Mouse (Mus musculus) heart, postnatal 4 days (tissue): ENCODE measurements around the gene Atg10. TPM values are rescaled to one million over a fixed set of nuclear protein-coding genes. Genes with fewer than 3 reads are reported as not detected.

ENCODE experiments used
- DNase-seq: peaks from one replicate; pipeline ENCODE4 v3.0.0; 2021
- total RNA-seq, 2 experiments: library from RNA; stranded (reverse); gene quantifications; 2 replicates each; pipeline ENCODE4 v1.2.3; 2021

The Atg10 gene
- total RNA-seq, 2 experiments from 2014 or later, result 22.1 to 25.6 TPM

DNA sequence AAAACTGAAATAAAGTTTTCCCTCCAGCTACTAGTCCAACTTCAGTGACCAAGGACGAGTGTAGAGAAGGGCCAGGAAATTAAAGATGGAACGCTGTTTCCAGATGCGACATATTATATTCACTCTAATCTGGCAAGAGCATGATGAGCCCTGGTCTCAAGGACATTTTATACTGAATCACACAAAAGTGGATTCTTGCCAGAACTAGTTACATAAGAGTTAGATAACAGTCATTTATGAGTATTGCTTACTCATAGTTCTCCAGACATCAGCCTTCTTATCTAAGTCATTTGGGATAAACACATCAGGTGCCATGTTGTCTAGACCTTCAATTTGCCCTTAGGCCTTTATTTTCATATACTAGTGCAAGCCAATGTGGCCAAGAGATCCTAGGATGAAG lies 108.9 kb downstream of the Atg10 start:
- DNase-seq, result no peak

DNA sequence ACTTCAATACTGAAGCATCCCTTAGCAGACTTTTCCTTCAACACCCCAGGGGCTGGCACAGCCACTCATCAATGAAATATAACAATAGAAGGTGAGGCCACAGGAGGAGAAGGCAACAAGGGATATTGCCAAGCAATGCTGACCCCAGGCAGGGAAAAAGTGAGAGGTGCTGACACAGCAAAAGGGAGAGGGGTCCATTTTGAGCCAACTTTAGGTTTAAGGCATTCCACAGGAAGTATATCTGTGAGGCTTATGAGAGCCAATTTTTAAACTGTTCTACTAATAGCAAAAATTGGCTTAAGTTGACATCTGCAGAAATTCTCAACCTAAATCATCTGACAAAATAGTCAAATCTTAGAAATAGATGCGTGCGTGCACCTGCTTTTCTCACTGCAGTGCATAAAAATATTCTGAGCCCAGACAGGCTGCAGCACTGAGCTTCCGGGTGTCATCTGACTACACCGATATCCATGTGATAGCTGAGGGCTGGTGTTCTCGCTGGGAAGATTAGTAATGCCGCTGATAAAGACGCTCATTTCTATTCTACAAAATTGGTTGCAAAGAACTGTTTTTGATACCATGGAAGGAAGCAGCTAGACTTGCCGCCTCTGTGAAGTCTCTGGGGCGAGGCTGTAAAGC lies 116.3 kb downstream of the Atg10 start:
- no peak for DNase-seq

DNA sequence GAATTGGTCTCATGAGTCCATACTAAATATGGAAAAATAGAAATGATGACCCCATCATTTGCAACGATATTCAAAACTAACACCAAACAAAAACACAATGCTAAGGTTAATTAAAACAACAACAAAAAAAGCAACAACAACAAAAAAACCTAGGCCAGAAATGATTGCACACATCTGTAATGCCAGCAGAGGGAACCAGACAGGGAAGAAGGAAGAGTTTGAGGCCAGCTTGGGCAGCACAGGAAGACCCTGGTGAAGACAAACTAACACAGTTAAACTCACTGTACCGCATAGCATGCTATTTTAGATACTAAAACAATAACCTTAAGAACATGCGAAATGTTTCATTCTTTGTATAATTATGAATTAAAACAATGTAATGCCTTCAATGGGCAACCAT lies 121.5 kb downstream of the Atg10 start:
- no peak for DNase-seq

DNA sequence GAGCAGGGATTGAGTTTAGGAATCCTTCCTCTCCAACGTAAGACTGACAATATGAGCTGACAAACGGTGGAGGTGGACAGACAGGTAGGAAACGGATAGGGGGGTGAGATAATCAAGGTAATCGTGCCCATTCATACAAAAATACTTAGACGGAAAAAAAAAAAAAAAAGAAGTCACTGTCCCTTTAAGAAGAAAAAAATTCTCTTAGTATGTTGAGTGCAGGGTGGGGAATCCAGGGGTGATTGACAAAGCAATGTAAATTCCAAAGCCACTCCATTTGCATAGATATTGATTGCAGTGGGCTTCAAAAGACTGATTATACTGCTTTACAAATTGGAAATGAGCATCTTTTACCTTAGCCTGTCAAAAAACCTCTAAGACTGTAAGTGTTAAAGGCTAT lies 123.4 kb downstream of the Atg10 start:
- DNase-seq, result no peak

DNA sequence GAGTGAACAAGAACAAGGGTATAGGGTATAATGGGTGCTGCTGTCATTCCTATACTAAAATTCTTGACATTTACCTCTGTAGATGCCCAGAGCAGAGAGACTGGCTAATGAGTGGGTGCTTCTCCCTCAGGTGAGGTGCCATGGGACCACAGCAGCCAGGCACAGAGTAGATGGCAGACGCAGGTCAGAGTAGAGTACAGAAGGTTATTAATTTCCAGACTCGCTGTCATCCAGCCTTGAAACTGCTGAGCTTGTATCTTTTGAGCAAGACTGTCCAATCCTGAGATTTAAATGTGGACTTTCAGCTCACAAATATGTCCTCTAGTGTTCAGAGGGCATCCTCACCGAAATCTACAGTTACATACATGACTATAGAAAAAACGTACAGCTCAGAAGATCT lies 128.9 kb downstream of the Atg10 start:
- DNase-seq, result no peak

DNA sequence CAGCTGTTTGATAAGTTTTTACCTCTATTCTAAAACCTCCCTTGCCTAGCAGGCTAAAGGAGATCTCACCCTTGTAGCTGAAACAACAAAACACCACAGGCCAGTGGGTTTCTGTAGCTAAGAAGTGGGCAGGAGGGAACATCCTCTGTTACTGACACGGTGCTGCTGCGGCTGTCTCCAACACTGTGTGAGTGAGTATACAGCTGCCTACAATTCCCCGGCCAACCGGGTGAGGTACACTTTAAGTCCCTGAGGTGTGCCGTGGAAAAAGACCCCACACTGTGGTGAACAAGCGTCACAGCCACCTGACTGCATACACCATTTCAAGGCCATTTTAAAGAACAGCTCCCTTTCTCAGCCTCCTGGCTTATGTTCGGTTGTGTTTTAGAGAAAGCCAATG lies 129.6 kb downstream of the Atg10 start:
- DNase-seq, result no peak

DNA sequence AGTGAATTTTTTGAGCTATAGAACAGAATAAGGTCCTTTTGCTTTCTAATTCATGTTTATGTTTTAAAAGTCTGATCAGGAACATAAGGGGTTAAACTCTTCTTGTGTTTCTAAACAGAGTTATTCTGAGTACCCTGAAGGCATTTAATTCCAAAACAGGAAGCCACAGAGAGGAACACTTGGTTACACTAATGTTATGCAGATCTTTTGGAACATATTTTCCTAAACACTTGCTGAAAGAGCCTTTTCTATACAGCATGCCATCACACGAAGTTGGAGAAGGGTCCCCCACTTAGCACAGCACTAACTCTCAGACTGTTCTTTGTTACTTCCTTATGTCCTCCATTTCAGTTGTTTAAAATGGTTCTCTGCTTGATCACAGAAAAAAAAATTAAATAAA lies 130.2 kb downstream of the Atg10 start:
- DNase-seq, result no peak

DNA sequence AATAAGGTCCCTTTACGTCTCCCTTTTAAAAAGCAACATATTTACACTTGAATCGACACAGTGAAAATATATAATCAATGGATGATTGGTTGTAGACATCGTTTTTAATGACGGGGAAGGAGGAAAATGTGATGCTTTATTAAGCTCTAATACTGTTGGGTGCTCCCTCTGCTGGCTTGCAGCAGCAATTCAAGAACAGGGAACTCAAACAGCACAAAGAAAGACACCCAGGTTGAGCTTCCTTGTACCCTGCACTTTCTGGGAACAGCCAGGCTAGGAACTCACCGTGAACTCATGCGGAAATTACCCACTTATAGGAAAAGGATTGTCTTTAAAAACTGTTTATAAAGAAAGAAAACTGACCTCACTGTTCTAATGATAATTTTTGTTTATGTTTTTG lies 130.6 kb downstream of the Atg10 start:
- DNase-seq, result peak; percentile 50

- no peak for DNase-seq
These were observed 132.0 kb downstream of the Atg10 start for GRCm38 (mm10) chr13:91091731-91092190.

DNA sequence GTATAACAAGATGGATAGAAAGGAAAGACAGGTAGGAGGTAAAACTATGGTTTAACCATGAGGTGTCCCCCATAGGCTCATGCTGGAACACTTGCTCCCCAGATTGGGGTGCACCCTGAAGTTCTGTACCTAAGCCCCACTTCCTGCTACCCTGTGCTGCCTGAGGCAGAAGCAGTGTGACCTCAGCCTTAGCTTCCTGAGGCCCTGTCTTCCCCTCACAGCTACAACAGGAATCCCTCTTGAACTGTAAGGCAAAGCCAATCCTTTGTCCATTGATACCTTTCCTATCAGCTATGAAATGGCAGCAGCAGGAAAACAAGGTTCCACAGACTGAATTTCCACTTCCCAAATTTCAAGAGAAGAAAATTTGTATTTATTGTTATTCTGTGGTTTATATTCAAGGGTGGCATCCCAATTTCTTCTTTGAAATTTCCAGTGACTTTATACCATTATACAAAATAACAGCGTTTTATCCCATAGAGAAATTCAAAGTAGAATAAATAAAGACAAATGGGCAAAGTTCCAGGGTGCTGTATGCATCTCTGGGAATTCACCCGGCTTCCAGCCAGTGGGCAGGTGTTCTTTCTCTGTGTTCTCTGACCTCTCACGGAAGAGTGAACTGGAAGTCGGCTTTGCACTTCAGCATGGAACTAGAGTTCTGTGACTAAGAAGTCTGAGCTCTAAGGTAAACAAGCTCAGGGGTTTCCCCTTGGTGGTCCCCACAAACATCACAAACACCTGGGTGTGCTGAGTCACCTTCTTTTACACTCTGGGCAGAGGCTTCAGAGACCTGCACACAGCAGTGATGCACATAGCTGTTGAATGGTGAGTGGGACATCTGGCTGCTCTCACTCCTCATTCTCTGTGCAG lies 132.7 kb downstream of the Atg10 start:
- DNase-seq, result no peak

GRCm38 (mm10) chr13:91086361-91086900 lies 137.3 kb downstream of the Atg10 start:
- no peak for DNase-seq

- DNase-seq, result no peak
These were observed 151.4 kb downstream of the Atg10 start for GRCm38 (mm10) chr13:91072351-91072750.

DNA sequence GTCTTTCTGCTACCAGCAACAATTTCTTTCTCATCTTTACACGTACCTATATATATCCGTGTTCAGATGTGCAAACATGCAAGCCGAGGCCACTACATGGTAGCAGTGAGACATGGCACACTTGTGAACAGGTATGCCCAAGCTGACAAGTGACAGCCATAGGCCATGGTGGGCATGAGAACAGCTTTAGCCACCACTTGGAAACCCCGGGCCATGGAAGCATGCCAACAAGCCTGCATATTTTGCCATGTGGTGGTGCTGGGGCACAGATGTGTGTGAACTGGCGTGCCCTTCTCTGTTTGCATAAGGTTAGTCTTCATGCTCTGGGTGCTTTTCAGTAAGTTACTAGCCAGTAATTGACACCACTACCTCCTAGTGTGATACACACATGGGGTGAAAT lies 162.9 kb downstream of the Atg10 start:
- DNase-seq, result no peak

DNA sequence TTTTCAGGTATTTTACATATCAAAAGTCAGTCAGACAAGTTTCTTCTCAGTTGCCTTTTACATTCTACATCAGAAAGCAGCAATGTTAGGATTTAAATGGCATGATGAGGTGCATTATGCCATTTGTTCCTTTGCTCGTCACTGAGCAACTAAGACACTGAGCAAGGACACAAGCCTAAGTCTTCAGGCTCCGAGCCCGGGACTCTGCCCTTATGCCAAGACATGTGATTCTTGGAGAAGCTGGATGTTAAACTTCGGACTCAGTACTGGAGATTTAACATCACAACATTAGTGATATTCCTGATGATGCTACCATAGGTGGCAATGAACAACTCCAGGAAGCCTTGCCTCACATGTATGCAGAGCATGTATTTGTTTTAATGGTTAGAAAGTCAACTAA lies 175.6 kb downstream of the Atg10 start:
- DNase-seq, result no peak

DNA sequence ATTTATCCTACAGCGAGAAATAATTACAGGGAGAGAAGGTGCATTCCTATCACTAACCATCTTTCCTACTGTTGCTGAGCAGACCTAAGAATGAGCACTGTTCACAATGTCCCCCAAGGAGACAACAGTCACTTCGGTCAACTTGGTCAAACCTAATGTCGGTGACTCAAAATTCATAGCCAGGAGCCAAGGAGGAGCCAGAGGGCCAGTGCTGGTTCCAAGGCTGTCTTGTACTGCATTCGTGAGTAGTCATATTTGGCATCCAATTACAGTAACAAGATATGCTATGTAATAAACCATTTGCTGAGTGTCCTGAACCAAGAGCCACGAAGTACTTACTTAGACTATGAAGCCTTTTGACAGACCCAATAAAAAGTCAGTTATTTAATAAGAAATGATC lies 176.9 kb downstream of the Atg10 start:
- no peak for DNase-seq

DNA sequence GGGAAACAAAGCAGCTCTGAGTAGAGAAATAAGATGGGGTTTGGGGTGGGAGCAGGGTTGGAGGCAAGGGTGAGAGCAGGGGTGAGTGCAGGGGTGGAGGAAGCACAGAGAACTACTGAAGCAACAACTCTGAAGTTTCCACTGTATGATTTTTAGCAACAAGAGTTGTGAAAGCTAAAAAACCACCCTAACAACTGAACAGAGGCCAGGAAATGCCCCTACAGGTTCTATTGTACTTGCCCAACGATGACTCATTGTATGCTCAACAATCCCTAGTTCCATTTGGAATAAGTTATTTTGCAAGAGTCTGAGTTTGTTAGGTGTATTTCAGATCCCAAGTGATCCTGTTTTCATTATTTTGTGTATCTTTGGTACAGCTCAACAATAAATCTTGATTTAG lies 182.5 kb downstream of the Atg10 start:
- no peak for DNase-seq

DNA sequence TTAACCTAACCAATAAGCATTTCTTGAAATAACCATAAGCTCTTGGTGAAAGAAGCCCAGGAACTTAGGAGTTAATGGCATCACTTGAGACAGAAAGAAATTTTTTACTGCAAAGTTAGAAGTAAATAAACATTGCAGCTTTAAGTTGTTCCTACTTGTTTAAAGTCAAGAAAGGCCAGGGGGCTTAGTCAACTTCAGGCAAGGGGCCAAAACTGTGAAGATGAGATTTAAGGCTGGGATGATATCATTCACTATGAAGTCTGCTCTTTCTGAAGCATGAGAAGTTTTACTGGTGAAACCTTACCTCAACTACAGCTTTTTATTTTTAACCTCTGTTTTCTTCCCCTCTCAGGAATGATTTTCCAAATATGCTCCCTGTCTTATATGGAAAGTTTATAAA lies 183.3 kb downstream of the Atg10 start:
- DNase-seq, result peak; percentile 11

DNA sequence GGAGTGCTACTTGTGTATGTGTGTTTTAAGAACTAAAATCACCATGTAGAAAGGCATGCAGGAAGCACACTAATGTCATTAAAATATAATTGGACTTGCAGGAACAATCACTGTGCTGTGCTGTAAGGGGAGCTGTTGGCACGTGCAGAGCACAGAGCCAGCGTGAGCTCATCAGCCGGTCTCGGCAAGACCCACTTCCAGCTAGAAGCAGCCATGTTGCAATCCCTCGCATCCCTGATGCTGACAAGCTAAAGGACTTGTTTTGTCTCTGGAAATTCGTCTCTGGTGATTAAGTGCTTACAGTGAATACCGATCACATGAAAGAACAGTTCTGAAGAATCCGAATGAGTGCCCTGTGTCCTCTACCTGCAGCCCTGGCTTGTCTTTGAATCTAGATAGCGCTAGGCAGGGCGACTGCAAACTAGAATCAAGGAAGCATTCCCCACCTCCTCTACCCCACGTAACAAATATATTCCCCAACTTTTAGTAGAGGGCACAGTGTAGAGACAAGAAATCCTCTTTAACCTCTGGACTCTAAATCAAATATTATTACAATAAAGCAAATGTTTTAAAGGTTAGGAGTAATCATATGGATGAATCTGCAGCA lies 184.5 kb downstream of the Atg10 start:
- DNase-seq, result peak; percentile 60

DNA sequence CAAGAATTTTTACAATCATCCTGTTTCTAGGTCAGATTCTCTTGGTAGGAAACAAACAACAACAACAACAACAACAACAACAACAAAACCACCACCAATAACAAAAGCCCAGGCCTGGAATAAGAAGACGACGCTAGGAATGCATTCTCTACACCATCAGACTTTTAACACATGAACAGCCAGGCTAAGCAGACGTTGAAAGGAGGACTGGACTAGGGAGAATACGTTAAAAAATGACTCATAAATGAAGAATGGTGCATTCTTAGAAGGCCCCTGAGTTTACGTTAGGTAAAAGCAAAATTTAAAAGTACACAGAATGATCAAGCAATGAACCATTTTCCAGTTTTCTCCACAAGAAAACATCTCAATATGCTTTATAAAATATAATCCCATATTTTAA lies 185.1 kb downstream of the Atg10 start:
- no peak for DNase-seq

DNA sequence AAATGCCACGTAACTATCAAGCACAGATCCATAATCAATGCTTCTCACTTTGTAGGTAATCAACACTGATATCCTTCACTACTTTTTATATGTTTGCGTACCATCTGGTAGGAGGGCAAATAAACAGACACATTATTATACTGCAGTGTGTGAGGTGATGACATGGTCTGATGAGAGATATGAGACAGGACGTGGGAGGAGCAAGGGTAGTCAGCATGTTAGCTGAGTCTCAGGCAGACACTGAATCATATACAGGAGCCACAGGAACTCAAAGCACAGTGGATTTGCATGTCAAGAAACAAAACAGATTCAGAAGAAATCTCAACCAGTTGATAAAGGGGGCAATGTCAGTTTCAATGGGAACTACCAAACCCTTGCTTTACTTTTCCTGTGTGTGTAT lies 185.7 kb downstream of the Atg10 start:
- DNase-seq, result no peak

GRCm38 (mm10) chr13:91037405-91037804 lies 186.4 kb downstream of the Atg10 start:
- DNase-seq, result no peak

GRCm38 (mm10) chr13:91031836-91032235 lies 191.9 kb downstream of the Atg10 start:
- no peak for DNase-seq

DNA sequence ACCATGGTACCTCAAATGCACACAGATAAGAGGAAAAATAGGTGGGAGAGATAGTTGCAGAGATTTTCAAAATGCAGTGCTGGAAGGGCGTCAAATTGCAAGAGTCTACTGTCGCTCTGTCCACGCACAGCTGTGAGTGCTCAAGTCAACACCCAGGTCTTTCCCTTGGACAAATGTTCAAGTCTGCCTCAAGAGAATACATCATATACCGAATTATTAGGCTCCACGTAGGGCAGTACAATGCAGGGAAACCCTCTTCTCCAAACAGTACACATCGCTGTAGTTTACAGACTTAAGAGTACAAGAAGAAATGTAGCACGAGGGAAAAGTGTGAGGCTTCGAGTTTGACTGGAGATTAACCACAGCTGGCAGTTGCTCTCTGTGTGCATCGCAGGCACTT lies 200.3 kb downstream of the Atg10 start:
- no peak for DNase-seq
